Mouse (Mus musculus): Measurements from ENCODE around the gene Rexo2. TPM values are rescaled to one million over a fixed set of nuclear protein-coding genes. Genes with fewer than 3 reads are reported as not detected.
"Not testable (repeated sequence)": the region's sequence is repeated elsewhere in the genome, so short reads cannot be mapped to it uniquely, and the experiment has no call there.

Rexo2 gene
- 92.9 and 94.2 TPM in 2 replicates for total RNA-seq (2021)
- long read RNA-seq, experiment 1, transcript Rexo2-201 (7 exons, 1,077 nt), result major isoform, 139 of 153 reads
- long read RNA-seq, experiment 1, partial matches to known transcripts, result 2 of 153 reads
- long read RNA-seq, experiment 1, other reads (novel, unspliced or antisense), result 8 of 153 reads
- long read RNA-seq, experiment 2, transcript Rexo2-201 (7 exons, 1,077 nt), result major isoform, 117 of 128 reads
- long read RNA-seq, experiment 2, partial matches to known transcripts, result 4 of 128 reads
- long read RNA-seq, experiment 2, other reads (novel, unspliced or antisense), result 4 of 128 reads

- DNase-seq, result peak; percentile 98
These were observed at the start of gene Rexo2 for GRCm38 (mm10) chr9:48480411-48481213. Gene Rexo2 (minus strand): TSS chr9:48480623.

- DNase-seq, result no peak
These were observed 46.1 kb upstream of the Rexo2 start for GRCm38 (mm10) chr9:48526520-48526919.

DNA sequence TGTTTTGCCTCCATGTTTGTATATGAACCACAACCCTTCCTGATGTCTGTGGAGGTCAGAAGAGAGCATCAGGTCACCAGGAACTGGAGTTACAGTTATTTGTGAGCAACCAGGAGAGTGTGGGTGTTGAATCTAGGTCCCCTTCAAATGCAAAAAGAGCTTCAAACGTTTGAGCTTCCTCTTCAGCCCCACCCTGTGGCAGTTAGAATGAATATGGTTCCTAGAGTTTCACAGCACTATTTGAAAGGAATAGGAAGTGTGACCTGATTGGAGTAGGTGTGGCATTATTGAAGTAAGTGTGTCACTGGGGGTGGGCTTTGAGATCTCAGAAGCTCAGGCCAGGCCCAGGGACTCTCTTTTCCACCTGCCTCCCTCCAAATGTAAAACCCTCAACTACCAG, 45.1 kb upstream of the Rexo2 start:
- DNase-seq, result no peak

GRCm38 (mm10) chr9:48520405-48520804, 40.0 kb upstream of the Rexo2 start:
- not testable (repeated sequence) for DNase-seq

GRCm38 (mm10) chr9:48517372-48518130, 37.1 kb upstream of the Rexo2 start:
- no peak for DNase-seq

- DNase-seq, result no peak
These were observed 36.4 kb upstream of the Rexo2 start for GRCm38 (mm10) chr9:48516615-48517371.

GRCm38 (mm10) chr9:48515332-48515731, 34.9 kb upstream of the Rexo2 start:
- peak; percentile 9 for DNase-seq

DNA sequence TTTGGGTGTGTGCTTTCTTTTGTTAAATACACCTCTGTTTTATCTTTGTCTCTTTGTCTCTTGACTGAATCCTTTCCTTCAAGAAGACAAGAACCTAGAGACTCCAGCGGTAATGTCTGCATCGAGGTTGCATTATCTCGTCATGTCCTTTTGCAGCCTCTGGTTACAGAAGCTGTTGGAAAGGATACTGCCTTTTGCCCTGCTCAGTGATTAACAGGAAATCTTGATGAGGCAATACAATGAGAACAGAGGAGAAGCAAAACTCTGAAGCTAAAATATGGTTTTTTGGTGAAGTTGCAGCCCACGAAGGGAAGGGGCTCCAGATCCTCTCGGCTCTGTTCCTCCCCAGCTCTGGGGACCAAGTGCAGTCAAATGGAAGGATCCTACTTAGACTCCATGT, 29.7 kb upstream of the Rexo2 start:
- no peak for DNase-seq

DNA sequence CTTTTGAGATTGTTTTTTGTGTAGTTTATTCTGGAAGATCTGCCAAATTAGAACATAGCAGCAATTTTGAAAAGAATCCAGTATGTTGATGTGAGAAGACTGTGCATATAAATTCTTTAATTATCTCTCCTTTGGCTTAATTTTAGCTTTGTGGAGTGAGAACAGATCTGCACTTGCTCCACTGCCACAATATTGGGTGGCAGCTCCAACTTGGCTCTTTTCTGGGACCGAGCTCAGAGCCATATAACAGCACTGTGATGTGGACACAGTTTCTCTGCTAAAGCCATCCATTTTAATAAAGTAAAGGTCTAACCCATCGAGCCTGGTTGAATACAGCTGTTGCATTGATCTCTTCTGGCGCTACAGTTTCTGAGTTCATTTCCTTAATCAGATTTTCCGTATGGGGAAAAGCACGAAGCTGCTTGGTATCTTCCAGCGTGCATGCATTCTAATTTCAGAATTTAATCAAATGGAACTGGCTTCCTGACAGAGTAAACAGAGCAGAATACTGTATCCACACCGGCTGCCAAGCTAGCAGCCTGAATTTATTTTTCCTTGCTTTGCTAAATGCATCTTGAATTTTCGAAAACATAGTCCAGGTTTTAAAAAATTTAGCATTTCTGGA, 24.4 kb upstream of the Rexo2 start:
- no peak for DNase-seq

GRCm38 (mm10) chr9:48503001-48503400, 22.6 kb upstream of the Rexo2 start:
- peak; percentile 11 for DNase-seq

DNA sequence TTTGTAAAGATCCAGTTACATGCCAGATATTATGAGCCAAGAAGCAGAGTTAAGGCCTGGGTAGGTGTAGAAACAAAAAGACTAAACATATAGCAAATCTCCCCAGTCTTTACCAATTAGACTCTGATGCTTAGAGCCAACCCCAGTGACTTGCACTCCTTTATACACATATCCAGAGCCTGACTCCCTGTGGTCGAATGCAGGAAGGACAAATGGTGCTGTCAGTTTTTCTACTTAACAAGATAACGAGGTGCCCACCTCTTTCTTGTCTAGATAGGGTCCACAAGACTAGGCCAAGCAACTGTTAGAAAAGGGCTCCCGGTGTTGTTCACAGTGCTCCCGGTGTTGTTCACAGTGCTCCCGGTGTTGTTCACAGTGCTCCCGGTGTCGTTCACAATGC, 20.8 kb upstream of the Rexo2 start:
- no peak for DNase-seq

DNA sequence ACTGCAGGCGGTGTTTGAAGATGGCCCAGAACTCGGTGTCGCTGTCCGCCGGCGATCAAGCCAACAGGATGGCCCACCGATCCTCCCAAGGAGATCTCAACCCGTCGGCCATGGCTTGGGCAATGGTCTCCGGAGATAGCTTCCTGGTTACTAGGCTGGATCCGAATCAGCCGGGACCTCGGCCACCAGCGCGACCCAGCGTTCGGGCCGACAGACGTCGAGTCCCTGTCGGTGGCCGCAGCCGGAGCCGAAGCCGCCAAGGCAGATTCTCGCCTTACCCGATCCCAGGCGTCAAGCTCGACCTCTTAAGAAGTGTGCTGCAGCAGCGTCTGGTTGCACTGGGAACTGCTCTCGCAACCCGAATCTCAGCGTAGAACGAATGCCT, 15.1 kb upstream of the Rexo2 start:
- no peak for DNase-seq

DNA sequence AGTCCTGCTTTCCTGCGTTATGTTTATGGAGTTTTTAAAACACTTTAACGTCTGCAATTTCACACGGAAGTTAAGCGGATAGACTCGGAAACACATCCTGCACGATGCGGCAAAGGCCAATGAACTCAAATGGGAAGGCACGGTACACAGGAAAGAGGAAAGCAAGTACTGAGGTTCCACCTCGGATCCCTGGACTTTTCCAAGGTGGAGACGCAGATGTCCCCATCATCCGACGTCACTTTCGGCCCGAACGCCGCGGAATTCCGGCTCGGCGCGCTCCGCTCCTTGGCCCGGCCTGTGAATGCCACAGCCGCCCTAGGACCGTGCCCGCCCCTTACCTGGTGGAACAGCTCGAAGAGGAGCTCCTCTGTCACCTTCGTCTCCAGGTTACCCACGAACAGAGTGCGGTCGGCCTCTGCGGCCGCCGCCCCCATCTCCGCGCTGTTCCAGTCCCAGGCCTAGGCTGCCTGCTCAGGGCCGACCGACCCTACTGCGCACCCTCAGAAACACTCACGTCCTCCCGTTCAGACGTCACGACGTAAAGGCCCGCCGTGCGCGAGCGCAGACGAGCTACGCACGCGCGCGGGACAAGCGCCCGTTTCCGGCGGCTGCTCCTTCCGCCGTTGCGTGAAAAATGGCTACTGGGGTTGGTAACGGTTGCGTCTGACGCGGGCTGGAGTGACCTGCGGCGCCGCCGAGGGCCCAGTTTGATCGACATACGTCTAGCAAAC, 14.6 kb upstream of the Rexo2 start, which contains the start of the genes Rbm7 and Gm5617:
Gene Rbm7 (minus strand): TSS at position 483 of the 731 bp plus-strand sequence.
Gene Gm5617 (plus strand): TSS at position 626 of the 731 bp plus-strand sequence.
- DNase-seq, result peak; percentile 97

GRCm38 (mm10) chr9:48481214-48482134, 1.1 kb upstream of the Rexo2 start:
- DNase-seq, result peak; percentile 34

DNA sequence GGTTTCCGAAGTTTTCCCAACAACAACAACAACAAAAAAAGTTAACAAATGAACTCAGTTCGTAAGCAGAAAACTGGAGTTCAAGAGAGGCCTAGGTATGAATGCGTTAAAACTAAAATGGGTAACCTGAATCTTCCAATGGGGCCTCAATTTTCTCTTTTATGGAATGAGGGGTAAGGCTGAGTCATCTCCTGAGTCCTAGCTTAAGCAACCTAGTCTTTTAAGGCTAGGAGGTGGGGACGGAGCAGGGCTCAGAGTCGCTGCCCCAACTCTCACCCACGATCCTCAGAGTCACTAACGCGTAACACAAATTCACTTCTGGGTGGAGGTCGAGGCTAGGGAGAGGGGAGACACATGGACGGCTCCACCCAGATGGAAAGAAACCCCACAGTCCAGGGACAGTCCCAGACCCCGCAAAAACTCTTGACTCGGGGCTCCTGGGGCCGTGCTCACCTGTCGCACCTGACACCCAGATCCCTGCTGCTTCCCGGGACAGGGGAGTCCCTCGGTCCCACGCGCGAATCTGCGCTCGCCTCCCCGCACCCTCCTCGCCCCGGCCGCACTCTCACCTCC, 499 bp downstream of the Rexo2 start:
- DNase-seq, result peak; percentile 11

DNA sequence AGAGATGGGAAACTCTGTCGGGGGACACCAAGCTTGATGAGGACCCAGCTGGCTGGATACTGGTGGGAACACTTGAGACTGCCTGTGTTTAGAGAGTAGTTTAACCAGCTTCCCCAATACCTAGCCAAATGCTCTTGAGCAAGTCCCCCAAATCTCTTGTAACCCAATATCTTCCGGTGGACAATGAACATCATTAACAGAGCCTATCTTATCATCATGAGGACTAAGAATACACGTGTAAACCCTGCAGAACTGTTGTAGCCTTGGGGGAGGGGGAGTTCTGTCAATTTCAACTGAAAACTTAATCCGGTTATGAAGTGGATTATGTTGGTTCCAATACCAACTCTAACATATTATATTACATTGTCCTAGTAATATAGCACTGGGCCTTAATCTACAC, 1.6 kb downstream of the Rexo2 start:
- no peak for DNase-seq

- no peak for DNase-seq
These were observed 3.9 kb downstream of the Rexo2 start for GRCm38 (mm10) chr9:48476236-48477165.

DNA sequence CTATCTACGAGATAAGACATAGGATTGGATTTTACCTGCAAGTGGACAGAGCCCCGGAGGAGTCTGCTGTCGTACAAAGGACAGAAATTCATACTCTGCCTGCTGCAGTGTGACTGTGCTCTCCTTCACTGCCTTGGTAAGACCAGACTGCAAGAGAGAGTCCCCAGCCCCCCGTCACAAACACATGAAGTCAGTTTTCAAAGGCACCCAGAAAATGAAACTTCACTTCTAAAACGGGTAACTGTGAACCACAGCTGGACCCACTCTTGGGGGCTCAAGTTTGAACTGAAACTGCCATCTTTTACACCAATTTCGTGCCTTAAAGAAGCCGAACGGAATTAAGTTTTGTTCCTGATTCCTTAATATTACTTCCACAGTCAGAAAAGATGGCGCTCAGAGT, 6.1 kb downstream of the Rexo2 start:
- no peak for DNase-seq

All from adrenal gland, postnatal 14 days (tissue).